Mouse (Mus musculus) embryonic facial prominence, embryonic 13.5 days (tissue): ENCODE measurements around the gene Senp6. TPM values are rescaled to one million over a fixed set of nuclear protein-coding genes. Genes with fewer than 3 reads are reported as not detected.
"Not testable (repeated sequence)": the region's sequence is repeated elsewhere in the genome, so short reads cannot be mapped to it uniquely, and the experiment has no call there.

ENCODE experiments used
- ATAC-seq: fragments of 200-750 bp; cut with Nextera tagmentation; 2 replicates; pipeline ENCODE4 v1.8.0; 2017; ENCODE audit warnings: low read depth; ENCODE audit not compliant: insufficient number of reproducible peaks, insufficient read depth, low FRiP score, low TSS enrichment
- H3K27ac ChIP-seq: fragments of 300-500 bp; sonication (generic); 2 replicates; pipeline ENCODE4 v1.5.1; 2015; ENCODE audit warnings: moderate library complexity, mild to moderate bottlenecking, inconsistent platforms
- H3K27me3 ChIP-seq: fragments of 300-500 bp; sonication (generic); 2 replicates; pipeline ENCODE4 v1.6.1; 2015; ENCODE audit warnings: mild to moderate bottlenecking, inconsistent platforms
- H3K36me3 ChIP-seq: fragments of 300-500 bp; sonication (generic); 2 replicates; pipeline ENCODE4 v1.6.1; 2015; ENCODE audit warnings: mild to moderate bottlenecking, inconsistent platforms
- H3K4me1 ChIP-seq: fragments of 300-500 bp; sonication (generic); 2 replicates; pipeline ENCODE4 v1.6.1; 2015; ENCODE audit warnings: inconsistent platforms
- H3K4me2 ChIP-seq: fragments of 300-500 bp; sonication (generic); 2 replicates; pipeline ENCODE4 v1.6.1; 2015; ENCODE audit warnings: moderate library complexity, mild to moderate bottlenecking, inconsistent platforms
- H3K4me3 ChIP-seq: fragments of 300-500 bp; sonication (generic); 2 replicates; pipeline ENCODE4 v1.5.1; 2015; ENCODE audit warnings: mild to moderate bottlenecking, inconsistent platforms
- H3K9ac ChIP-seq: fragments of 300-500 bp; sonication (generic); 2 replicates; pipeline ENCODE4 v1.6.1; 2015; ENCODE audit warnings: mild to moderate bottlenecking, inconsistent platforms
- H3K9me3 ChIP-seq: fragments of 300-500 bp; sonication (generic); 2 replicates; pipeline ENCODE4 v1.6.1; 2016; ENCODE audit warnings: inconsistent platforms
- WGBS: fragments of 180-500 bp; shearing (Covaris S2); methylation state at CpG from one replicate; pipeline ENCODE4 v1.1.7; 2015; ENCODE audit warnings: mixed read lengths; 5-methylcytosine and 5-hydroxymethylcytosine counted together
- polyA plus RNA-seq: library from polyadenylated mRNA; unstranded; fragments of >200 nt; fragmentation: Nextera tagmentation; extraction: Ambion mirVana; gene quantifications from 2 replicates; pipeline ENCODE4 v1.2.1, GENCODE M21; 2015

Gene Senp6
- polyA plus RNA-seq, 1 experiment from 2014 or later: 62.6 TPM

- not testable (repeated sequence) for ATAC-seq, H3K4me1 ChIP-seq, H3K27ac ChIP-seq, H3K9ac ChIP-seq, H3K36me3 ChIP-seq, H3K9me3 ChIP-seq, H3K27me3 ChIP-seq, H3K4me2 ChIP-seq, H3K4me3 ChIP-seq
- 40% methylated on average over 5 of the region's 5 CpGs for whole genome bisulfite sequencing
These were observed 17.4 kb upstream of the Senp6 start for GRCm38 (mm10) chr9:80049271-80049670.

- Histone ChIP-seq H3K9ac (no peak overlapping the region), H3K27ac (no peak overlapping the region), H3K4me3 (no peak overlapping the region), H3K36me3 (no peaks in the 10 kb centered on the region), H3K4me1 (no peaks in the 10 kb centered on the region), H3K4me2 (no peak overlapping the region), H3K9me3 (0 out of 2 replicates have a peak, but pooled peaks cover 7% of the 10 kb centered on the region), H3K27me3 (no peaks in the 10 kb centered on the region)
- no peak for ATAC-seq
- WGBS: 87% methylated on average over 5 of the region's 5 CpGs
These were observed 13.8 kb upstream of the Senp6 start for GRCm38 (mm10) chr9:80052951-80053350.

GRCm38 (mm10) chr9:80057690-80058089 lies 9.0 kb upstream of the Senp6 start:
- no peak for ATAC-seq
- H3K4me1 ChIP-seq: no peaks in the 10 kb centered on the region
- no peak overlapping the region for H3K4me2 ChIP-seq
- H3K9me3 ChIP-seq: peaks cover 10% of the 10 kb centered on the region
- 75% methylated on average over 2 of the region's 2 CpGs for WGBS
- no peaks in the 10 kb centered on the region for H3K36me3 ChIP-seq
- H3K27ac ChIP-seq: no peak overlapping the region
- no peaks in the 10 kb centered on the region for H3K27me3 ChIP-seq
- H3K4me3 ChIP-seq: no peak overlapping the region
- H3K9ac ChIP-seq: no peak overlapping the region

GRCm38 (mm10) chr9:80065495-80065894 lies 1.2 kb upstream of the Senp6 start:
- ATAC-seq: not testable (repeated sequence)

GRCm38 (mm10) chr9:80067221-80068027 lies 721 bp downstream of the Senp6 start:
- Histone ChIP-seq H3K9me3 (peaks cover 3% of the 10 kb centered on the region), H3K36me3 (no peaks in the 10 kb centered on the region), H3K4me2 (peak overlapping the region; percentile 61), H3K4me1 (peaks cover 12% of the 10 kb centered on the region), H3K27ac (peak overlapping the region; percentile 100), H3K4me3 (peak overlapping the region; percentile 88), H3K27me3 (no peaks in the 10 kb centered on the region), H3K9ac (peak overlapping the region; percentile 100)
- ATAC-seq: peak; percentile 76
- under 1% methylated on average over 93 of the region's 93 CpGs for WGBS

More at GRCm38 (mm10) chr9:80065495-80065894, 1.2 kb upstream of the Senp6 start:
- not testable (repeated sequence) for H3K4me1 ChIP-seq, H3K4me3 ChIP-seq, H3K27me3 ChIP-seq, H3K4me2 ChIP-seq, H3K9me3 ChIP-seq, H3K36me3 ChIP-seq, H3K9ac ChIP-seq, H3K27ac ChIP-seq
- WGBS: 88% methylated on average over 2 of the region's 2 CpGs

GRCm38 (mm10) chr9:80068028-80068515 lies 1.4 kb downstream of the Senp6 start:
- no peak for ATAC-seq
- H3K4me2 ChIP-seq: peak overlapping the region; percentile 61
- H3K9ac ChIP-seq: peak overlapping the region; percentile 100
- no peaks in the 10 kb centered on the region for H3K36me3 ChIP-seq
- peak overlapping the region; percentile 100 for H3K27ac ChIP-seq
- no peaks in the 10 kb centered on the region for H3K27me3 ChIP-seq
- H3K4me1 ChIP-seq: peaks cover 16% of the 10 kb centered on the region
- peak overlapping the region; percentile 88 for H3K4me3 ChIP-seq
- WGBS: under 1% methylated on average over 18 of the region's 18 CpGs
- H3K9me3 ChIP-seq: no peaks in the 10 kb centered on the region; the same call in 1 of the 2 replicates

GRCm38 (mm10) chr9:80068735-80069315 lies 2.1 kb downstream of the Senp6 start:
- ATAC-seq: no peak

GRCm38 (mm10) chr9:80070026-80070425 lies 3.3 kb downstream of the Senp6 start:
- no peaks in the 10 kb centered on the region for H3K36me3 ChIP-seq
- no peaks in the 10 kb centered on the region for H3K27me3 ChIP-seq
- H3K4me3 ChIP-seq: no peak overlapping the region
- H3K4me2 ChIP-seq: no peak overlapping the region
- H3K27ac ChIP-seq: no peak overlapping the region
- ATAC-seq: no peak
- peaks cover 33% of the 10 kb centered on the region for H3K4me1 ChIP-seq
- 89% methylated on average over 3 of the region's 3 CpGs for WGBS
- no peaks in the 10 kb centered on the region for H3K9me3 ChIP-seq
- no peak overlapping the region for H3K9ac ChIP-seq

More at GRCm38 (mm10) chr9:80068735-80069315, 2.1 kb downstream of the Senp6 start:
- Histone ChIP-seq H3K4me1 (peaks cover 22% of the 10 kb centered on the region), H3K4me3 (peak overlapping the region; percentile 88), H3K9ac (peak overlapping the region; percentile 100), H3K4me2 (peak overlapping the region; percentile 61), H3K27me3 (no peaks in the 10 kb centered on the region), H3K36me3 (no peaks in the 10 kb centered on the region), H3K9me3 (no peaks in the 10 kb centered on the region; the same call in 1 of the 2 replicates), H3K27ac (no peak overlapping the region)
- 41% methylated on average over 11 of the region's 11 CpGs for WGBS

GRCm38 (mm10) chr9:80071616-80072015 lies 4.9 kb downstream of the Senp6 start:
- WGBS: 62% methylated on average over 3 of the region's 3 CpGs
- H3K4me2 ChIP-seq: no peak overlapping the region
- no peak overlapping the region for H3K9ac ChIP-seq
- peaks cover 37% of the 10 kb centered on the region for H3K4me1 ChIP-seq
- H3K27ac ChIP-seq: no peak overlapping the region
- ATAC-seq: no peak
- no peak overlapping the region for H3K4me3 ChIP-seq
- no peaks in the 10 kb centered on the region for H3K27me3 ChIP-seq
- H3K36me3 ChIP-seq: no peaks in the 10 kb centered on the region
- no peaks in the 10 kb centered on the region for H3K9me3 ChIP-seq

GRCm38 (mm10) chr9:80074067-80074466 lies 7.4 kb downstream of the Senp6 start:
- Histone ChIP-seq H3K27me3 (no peaks in the 10 kb centered on the region), H3K27ac (no peak overlapping the region), H3K4me1 (peaks cover 38% of the 10 kb centered on the region), H3K9me3 (peaks cover 1% of the 10 kb centered on the region; the same call in 1 of the 2 replicates), H3K4me2 (no peak overlapping the region), H3K36me3 (no peaks in the 10 kb centered on the region), H3K4me3 (no peak overlapping the region), H3K9ac (no peak overlapping the region)
- WGBS: 93% methylated on average over 1 of the region's 1 CpGs
- no peak for ATAC-seq

- H3K27ac ChIP-seq: no peak overlapping the region; the same call in 1 of the 2 replicates
- H3K4me2 ChIP-seq: no peak overlapping the region
- H3K36me3 ChIP-seq: peaks cover 2% of the 10 kb centered on the region; the same call in 1 of the 2 replicates
- no peak overlapping the region for H3K9ac ChIP-seq
- ATAC-seq: no peak
- peaks cover 5% of the 10 kb centered on the region; the same call in 1 of the 2 replicates for H3K9me3 ChIP-seq
- H3K4me1 ChIP-seq: peaks cover 38% of the 10 kb centered on the region
- no peak overlapping the region for H3K4me3 ChIP-seq
- H3K27me3 ChIP-seq: no peaks in the 10 kb centered on the region
These were observed 8.2 kb downstream of the Senp6 start for GRCm38 (mm10) chr9:80074949-80075348.
